Mouse (Mus musculus): ENCODE results near the gene Lgr4. TPM values are rescaled to one million over a fixed set of nuclear protein-coding genes. Genes with fewer than 3 reads are reported as not detected.

Gene Lgr4
- polyA plus RNA-seq, 1 experiment from 2014 or later = 14.6 TPM

Other genes starting within 250 kb of the Lgr4 start
- 3.0 and 3.4 TPM in 2 replicates for gene Bdnf, start 242.9 kb upstream of the Lgr4 start, polyA plus RNA-seq (2016; fragmentation: Nextera tagmentation; extraction: Ambion mirVana)
- gene Lin7c, start 26.8 kb upstream of the Lgr4 start, polyA plus RNA-seq (2016; fragmentation: Nextera tagmentation; extraction: Ambion mirVana) = 77.9 and 79.9 TPM in 2 replicates
- gene Ccdc34, start 100.2 kb downstream of the Lgr4 start, polyA plus RNA-seq (2016; fragmentation: Nextera tagmentation; extraction: Ambion mirVana) = 57.1 and 63.6 TPM in 2 replicates